Mouse (Mus musculus) kidney, embryonic 14.5 days (tissue): ENCODE data around the gene Dlg2. TPM values are rescaled to one million over a fixed set of nuclear protein-coding genes. Genes with fewer than 3 reads are reported as not detected.
A peak's percentile ranks its signal among the peaks of the same experiment; 100 is the strongest.

Experiments
- ATAC-seq: fragments of 200-750 bp; cut with Nextera tagmentation; 2 replicates; pipeline ENCODE4 v1.8.0; 2017; ENCODE audit warnings: moderate number of reproducible peaks, mild to moderate bottlenecking, moderate TSS enrichment, moderate library complexity; ENCODE audit not compliant: low FRiP score, low TSS enrichment
- H3K27ac ChIP-seq: fragments of 300-500 bp; sonication (generic); 2 replicates; pipeline ENCODE4 v1.5.1; 2014; ENCODE audit warnings: low read depth, mild to moderate bottlenecking, low read length, moderate library complexity, mixed read lengths
- H3K27me3 ChIP-seq: fragments of 300-500 bp; sonication (generic); 2 replicates; pipeline ENCODE4 v1.6.1; 2014; ENCODE audit warnings: mild to moderate bottlenecking, low read length; ENCODE audit not compliant: control insufficient read depth, insufficient read depth
- H3K36me3 ChIP-seq: fragments of 300-500 bp; sonication (generic); 2 replicates; pipeline ENCODE4 v1.6.1; 2014; ENCODE audit warnings: low read length, mixed read lengths; ENCODE audit not compliant: control insufficient read depth, insufficient read depth
- H3K4me1 ChIP-seq: fragments of 300-500 bp; sonication (generic); 2 replicates; pipeline ENCODE4 v1.6.1; 2014; ENCODE audit warnings: low read length, mixed read lengths; ENCODE audit not compliant: control insufficient read depth, insufficient read depth
- H3K4me2 ChIP-seq: fragments of 300-500 bp; sonication (generic); replicated peaks from 2 replicates; pipeline ENCODE4 v1.6.1; 2014; ENCODE audit warnings: low read depth, mild to moderate bottlenecking, low read length
- H3K4me3 ChIP-seq: fragments of 300-500 bp; sonication (generic); 2 replicates; pipeline ENCODE4 v1.5.1; 2014; ENCODE audit warnings: mild to moderate bottlenecking, low read length
- H3K9ac ChIP-seq: fragments of 300-500 bp; sonication (generic); 2 replicates; pipeline ENCODE4 v1.6.1; 2014; ENCODE audit warnings: low read depth, mild to moderate bottlenecking, low read length, moderate library complexity
- H3K9me3 ChIP-seq: fragments of 300-500 bp; sonication (generic); 2 replicates; pipeline ENCODE4 v1.6.1; 2016; ENCODE audit warnings: low read length; ENCODE audit not compliant: control insufficient read depth
- WGBS: fragments of 180-500 bp; shearing (Covaris S2); extraction: QIAGEN DNeasy Blood & Tissue Kit; methylation state at CpG from one replicate; pipeline ENCODE4 v1.1.7; 2014; 5-methylcytosine and 5-hydroxymethylcytosine counted together
- polyA plus RNA-seq: library from polyadenylated mRNA; unstranded; fragments of >200 nt; fragmentation: Nextera tagmentation; extraction: Ambion mirVana; gene quantifications from 2 replicates; pipeline ENCODE4 v1.2.1, GENCODE M21; 2014

Gene Dlg2
- polyA plus RNA-seq, 1 experiment from 2014 or later = 0.97 TPM

- Histone ChIP-seq H3K4me3 (no peak overlapping the region), H3K9ac (no peak overlapping the region), H3K27ac (no peak overlapping the region), H3K9me3 (no peaks in the 10 kb centered on the region), H3K4me1 (no peaks in the 10 kb centered on the region), H3K4me2 (no peak overlapping the region), H3K36me3 (no peaks in the 10 kb centered on the region), H3K27me3 (no peaks in the 10 kb centered on the region)
- no peak for ATAC-seq
These were observed 1211.5 kb downstream of the Dlg2 start for GRCm38 (mm10) chr7:91687930-91688329.

- H3K4me1 ChIP-seq = no peaks in the 10 kb centered on the region
- 16% methylated on average over 2 of the region's 2 CpGs for WGBS
- no peaks in the 10 kb centered on the region for H3K9me3 ChIP-seq
- no peaks in the 10 kb centered on the region for H3K36me3 ChIP-seq
- no peak overlapping the region for H3K27ac ChIP-seq
- no peaks in the 10 kb centered on the region for H3K27me3 ChIP-seq
- ATAC-seq = peak; percentile 91
- H3K4me3 ChIP-seq = no peak overlapping the region
- no peak overlapping the region for H3K4me2 ChIP-seq
- H3K9ac ChIP-seq = no peak overlapping the region
These were observed 1213.4 kb downstream of the Dlg2 start for GRCm38 (mm10) chr7:91689829-91690228.

GRCm38 (mm10) chr7:91709853-91710252 is 1233.4 kb downstream of the Dlg2 start:
- Histone ChIP-seq H3K27me3 (no peaks in the 10 kb centered on the region), H3K4me2 (no peak overlapping the region), H3K36me3 (no peaks in the 10 kb centered on the region), H3K27ac (no peak overlapping the region), H3K9ac (no peak overlapping the region), H3K4me1 (no peaks in the 10 kb centered on the region), H3K9me3 (no peaks in the 10 kb centered on the region), H3K4me3 (no peak overlapping the region)
- WGBS = 57% methylated on average over 5 of the region's 5 CpGs
- no peak for ATAC-seq

GRCm38 (mm10) chr7:91711184-91711583 is 1234.7 kb downstream of the Dlg2 start:
- Histone ChIP-seq H3K4me2 (no peak overlapping the region), H3K9ac (no peak overlapping the region), H3K27ac (no peak overlapping the region), H3K4me3 (no peak overlapping the region), H3K9me3 (no peaks in the 10 kb centered on the region), H3K36me3 (no peaks in the 10 kb centered on the region), H3K4me1 (no peaks in the 10 kb centered on the region), H3K27me3 (no peaks in the 10 kb centered on the region)
- ATAC-seq = no peak
- 71% methylated on average over 6 of the region's 6 CpGs for WGBS

GRCm38 (mm10) chr7:91715776-91716175 is 1239.3 kb downstream of the Dlg2 start:
- Histone ChIP-seq H3K27me3 (no peaks in the 10 kb centered on the region), H3K4me2 (no peak overlapping the region), H3K4me3 (no peak overlapping the region), H3K4me1 (no peaks in the 10 kb centered on the region), H3K9ac (no peak overlapping the region), H3K9me3 (no peaks in the 10 kb centered on the region), H3K36me3 (no peaks in the 10 kb centered on the region), H3K27ac (no peak overlapping the region)
- ATAC-seq = no peak
- 80% methylated on average over 1 of the region's 1 CpGs for WGBS

GRCm38 (mm10) chr7:91716696-91717095 is 1240.2 kb downstream of the Dlg2 start:
- no peak overlapping the region for H3K4me3 ChIP-seq
- no peaks in the 10 kb centered on the region for H3K9me3 ChIP-seq
- H3K4me1 ChIP-seq = no peaks in the 10 kb centered on the region
- H3K4me2 ChIP-seq = no peak overlapping the region
- ATAC-seq = no peak
- no peak overlapping the region for H3K9ac ChIP-seq
- H3K27me3 ChIP-seq = no peaks in the 10 kb centered on the region
- 82% methylated on average over 6 of the region's 6 CpGs for WGBS
- H3K36me3 ChIP-seq = no peaks in the 10 kb centered on the region
- H3K27ac ChIP-seq = no peak overlapping the region

GRCm38 (mm10) chr7:91720318-91720717 is 1243.8 kb downstream of the Dlg2 start:
- H3K4me3 ChIP-seq = no peak overlapping the region
- H3K4me1 ChIP-seq = no peaks in the 10 kb centered on the region
- H3K27me3 ChIP-seq = no peaks in the 10 kb centered on the region
- H3K4me2 ChIP-seq = no peak overlapping the region
- H3K36me3 ChIP-seq = no peaks in the 10 kb centered on the region
- no peak overlapping the region for H3K27ac ChIP-seq
- no peaks in the 10 kb centered on the region for H3K9me3 ChIP-seq
- ATAC-seq = no peak
- H3K9ac ChIP-seq = no peak overlapping the region

- Histone ChIP-seq H3K27ac (no peak overlapping the region), H3K27me3 (no peaks in the 10 kb centered on the region), H3K4me2 (no peak overlapping the region), H3K4me1 (no peaks in the 10 kb centered on the region), H3K36me3 (no peaks in the 10 kb centered on the region), H3K4me3 (no peak overlapping the region), H3K9ac (no peak overlapping the region), H3K9me3 (no peaks in the 10 kb centered on the region)
- ATAC-seq = no peak
- 82% methylated on average over 5 of the region's 5 CpGs for WGBS
These were observed 1247.9 kb downstream of the Dlg2 start for GRCm38 (mm10) chr7:91724397-91724796.

- H3K27me3 ChIP-seq = no peaks in the 10 kb centered on the region
- H3K27ac ChIP-seq = no peak overlapping the region
- no peak overlapping the region for H3K9ac ChIP-seq
- 80% methylated on average over 3 of the region's 3 CpGs for WGBS
- H3K4me2 ChIP-seq = no peak overlapping the region
- H3K36me3 ChIP-seq = no peaks in the 10 kb centered on the region
- no peak for ATAC-seq
- no peaks in the 10 kb centered on the region for H3K4me1 ChIP-seq
- H3K9me3 ChIP-seq = no peaks in the 10 kb centered on the region
- H3K4me3 ChIP-seq = no peak overlapping the region
These were observed 1264.3 kb downstream of the Dlg2 start for GRCm38 (mm10) chr7:91740748-91741147.
